Mouse (Mus musculus): ENCODE results near the gene Hbb-bh2. TPM values are rescaled to one million over a fixed set of nuclear protein-coding genes. Genes with fewer than 3 reads are reported as not detected.
A peak's percentile ranks its signal among the peaks of the same experiment; 100 is the strongest.
"Not testable (repeated sequence)": the region's sequence is repeated elsewhere in the genome, so short reads cannot be mapped to it uniquely, and the experiment has no call there.

Hbb-bh2 gene
- total RNA-seq, 2 experiments from 2014 or later: not detected

DNA sequence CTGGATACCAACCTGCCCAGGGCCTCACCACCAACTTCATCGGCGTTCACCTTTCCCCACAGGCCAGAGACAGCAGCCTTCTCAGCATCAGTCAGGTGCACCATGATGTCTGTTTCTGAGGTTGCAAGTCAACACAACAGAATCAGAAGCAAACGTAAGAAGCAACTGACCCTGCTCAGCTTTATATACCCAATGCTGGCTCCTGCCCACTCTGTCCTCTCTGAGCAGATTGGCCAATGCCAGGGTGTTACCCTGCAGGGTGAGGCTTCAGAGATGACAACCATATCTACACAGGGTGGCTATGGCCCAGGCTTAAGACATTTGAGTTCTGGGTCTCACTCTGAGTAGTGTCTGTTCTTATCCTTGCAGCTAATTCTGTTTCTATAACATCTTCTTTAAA, 26.6 kb downstream of the Hbb-bh2 start, which contains the start of gene Hbb-bt:
Gene Hbb-bt (minus strand): TSS at position 231 of the 400 bp plus-strand sequence.
- DNase-seq: no peak
- intact Hi-C loops (cut with DNase I): no loop called here

DNA sequence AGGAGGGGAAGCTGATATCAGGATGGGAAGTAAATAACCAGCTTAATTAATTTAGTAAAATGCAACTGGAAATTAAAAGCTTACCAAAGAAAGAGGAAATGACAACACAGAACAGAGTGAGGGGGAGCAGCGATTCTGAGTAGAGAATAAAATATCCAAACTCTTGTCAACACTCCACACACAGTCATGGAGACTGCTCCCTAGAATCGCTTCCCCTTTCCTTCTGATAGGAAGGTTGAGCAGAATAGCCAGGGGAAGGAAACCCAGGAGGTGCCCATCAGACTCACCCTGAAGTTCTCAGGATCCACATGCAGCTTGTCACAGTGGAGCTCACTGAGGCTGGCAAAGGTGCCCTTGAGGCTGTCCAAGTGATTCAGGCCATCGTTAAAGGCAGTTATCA, 27.2 kb downstream of the Hbb-bh2 start:
- DNase-seq; intact Hi-C loops (cut with DNase I): not testable (repeated sequence)

DNA sequence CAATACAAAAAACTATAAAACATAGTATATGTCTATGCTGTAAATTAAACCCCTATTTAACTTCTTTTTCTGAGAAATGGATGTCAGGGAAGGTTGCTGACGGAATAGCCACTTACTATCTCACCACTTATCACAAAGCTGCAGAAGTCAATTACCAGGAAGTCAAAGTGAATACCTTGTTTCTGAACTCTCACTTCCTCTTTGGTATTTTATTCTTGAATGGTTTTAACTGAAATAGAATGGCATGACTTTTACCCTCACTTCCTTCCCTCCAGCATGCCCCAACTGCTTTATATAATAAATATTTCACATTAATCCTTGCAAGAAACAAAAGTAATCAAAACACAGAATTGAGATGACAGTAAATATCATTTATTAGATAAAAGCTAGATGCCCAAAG, 28.1 kb downstream of the Hbb-bh2 start:
- intact Hi-C loops (cut with DNase I): no loop called here
- no peak for DNase-seq

DNA sequence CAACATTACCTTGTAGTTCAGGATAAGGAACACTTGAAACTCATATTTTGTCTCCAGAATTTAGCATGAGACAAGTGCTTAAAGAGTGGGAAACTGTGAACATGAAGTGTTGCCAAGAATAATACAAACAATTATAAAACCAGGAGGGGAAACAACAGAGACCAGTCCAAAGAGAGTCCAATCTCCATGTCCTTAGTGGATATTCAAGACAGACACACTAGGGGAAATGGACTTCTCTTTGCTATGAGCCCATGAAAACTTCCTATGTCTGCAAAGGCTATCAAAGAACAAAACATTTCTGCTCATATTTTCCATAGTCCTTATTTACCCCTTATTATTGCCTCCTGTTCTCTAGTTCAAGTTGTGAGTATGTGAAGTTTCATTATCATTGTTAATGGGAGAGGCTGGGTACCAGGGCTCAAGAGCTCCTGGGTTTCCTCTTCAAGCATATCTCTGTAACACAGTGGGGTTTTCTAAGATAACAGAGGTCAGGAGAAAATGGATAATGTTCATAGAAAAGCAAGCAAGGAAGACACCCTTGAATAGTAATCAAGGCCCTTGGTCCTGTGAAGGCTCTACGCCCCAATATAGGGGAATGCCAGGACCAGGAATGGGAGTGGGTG, 29.0 kb downstream of the Hbb-bh2 start:
- no peak for DNase-seq
- intact Hi-C loops (cut with DNase I): no loop called here

DNA sequence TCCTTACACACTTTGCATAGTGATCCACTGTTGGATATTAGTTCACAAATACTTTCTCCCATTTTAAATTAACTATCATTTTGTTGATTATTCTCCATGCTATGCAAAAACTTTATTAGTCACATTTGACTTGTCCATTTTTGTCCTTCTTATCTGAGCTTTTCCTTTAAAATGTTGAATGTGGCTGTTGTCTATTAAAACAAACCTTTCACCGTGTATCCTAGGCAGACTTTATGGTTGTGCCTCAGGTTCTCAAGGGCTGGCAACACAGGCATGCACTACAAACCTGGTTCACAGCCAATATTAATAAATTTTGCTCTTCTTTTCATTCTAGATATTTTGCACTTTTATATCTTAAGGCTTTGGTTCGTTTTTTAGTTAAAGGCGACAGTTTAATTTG, 29.6 kb downstream of the Hbb-bh2 start:
- intact Hi-C loops (cut with DNase I): no loop called here
- no peak for DNase-seq

DNA sequence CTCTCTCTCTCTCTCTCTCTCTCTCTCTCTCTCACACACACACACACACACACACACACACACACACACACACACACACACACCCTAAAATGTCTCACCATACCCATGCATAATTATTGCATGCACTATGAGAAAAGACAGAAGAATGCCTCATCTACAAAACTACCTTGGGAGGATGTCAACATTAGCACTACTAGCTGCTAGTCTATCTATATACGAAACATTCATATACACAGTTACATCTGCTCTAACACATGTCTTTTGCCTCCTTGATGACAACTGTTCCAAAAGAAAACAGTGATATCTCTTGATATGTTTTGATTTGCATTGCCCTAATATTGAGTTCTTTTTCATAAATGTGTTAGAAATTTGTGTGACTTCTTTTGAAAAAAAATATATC, 30.0 kb downstream of the Hbb-bh2 start:
- DNase-seq: no peak
- intact Hi-C loops (cut with DNase I): no loop called here

DNA sequence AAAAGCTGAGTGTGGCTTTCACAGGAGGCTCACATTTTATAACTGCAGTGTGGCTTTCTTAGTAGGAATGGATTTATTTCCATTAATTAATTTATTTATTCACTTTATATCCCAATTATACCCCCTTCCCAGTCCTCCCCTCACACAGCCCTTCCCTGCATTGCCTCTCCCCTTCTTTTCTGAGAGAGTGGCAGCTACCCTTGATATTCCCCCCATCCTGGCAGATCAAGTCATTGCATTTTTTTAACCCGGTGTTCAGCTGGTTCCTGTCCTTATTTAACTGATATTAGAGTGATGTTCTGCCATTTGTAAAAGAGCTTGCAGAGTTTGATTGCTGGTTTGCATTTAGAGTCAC, 30.5 kb downstream of the Hbb-bh2 start:
- intact Hi-C loops (cut with DNase I): no loop called here
- DNase-seq: no peak

DNA sequence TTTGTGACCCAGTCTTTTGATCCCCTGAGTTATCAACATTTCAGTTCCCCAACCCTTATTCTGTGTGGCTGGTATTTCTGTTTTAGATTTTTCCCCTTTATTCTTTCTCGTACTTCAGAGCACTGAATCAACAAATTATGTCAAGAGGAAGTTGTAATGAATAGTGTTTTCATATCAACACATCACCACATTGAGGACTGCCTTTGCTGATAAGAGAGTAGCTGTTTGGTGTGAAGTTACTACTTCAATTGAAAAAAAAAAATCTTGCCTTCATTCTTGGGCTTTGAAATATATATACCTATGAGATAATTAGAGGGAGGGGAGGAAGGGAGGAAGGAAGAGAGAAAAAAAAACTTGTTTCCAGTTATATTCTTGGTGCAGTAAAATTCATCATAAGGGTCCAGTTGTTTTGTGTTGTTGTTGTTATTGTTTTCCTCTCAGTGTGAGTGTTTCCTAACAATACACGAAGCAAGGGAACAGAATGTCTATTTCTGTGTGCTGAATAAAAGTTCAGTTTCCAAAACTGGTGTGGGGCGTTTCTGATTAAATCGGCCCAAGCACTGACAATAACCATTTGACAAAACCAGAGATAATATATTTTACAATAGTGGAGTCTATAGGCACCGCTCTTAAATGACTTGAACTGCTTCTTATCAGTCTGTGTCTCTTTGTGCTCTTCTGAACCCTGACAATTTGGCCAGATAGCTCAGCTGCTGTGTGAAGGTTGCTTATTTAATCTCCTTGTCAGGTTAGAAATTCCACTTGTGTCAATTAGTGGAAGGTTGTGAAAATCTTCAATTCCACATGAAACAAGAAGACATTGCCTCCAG, 31.1 kb downstream of the Hbb-bh2 start:
- DNase-seq: no peak
- intact Hi-C loops (cut with DNase I): no loop called here

DNA sequence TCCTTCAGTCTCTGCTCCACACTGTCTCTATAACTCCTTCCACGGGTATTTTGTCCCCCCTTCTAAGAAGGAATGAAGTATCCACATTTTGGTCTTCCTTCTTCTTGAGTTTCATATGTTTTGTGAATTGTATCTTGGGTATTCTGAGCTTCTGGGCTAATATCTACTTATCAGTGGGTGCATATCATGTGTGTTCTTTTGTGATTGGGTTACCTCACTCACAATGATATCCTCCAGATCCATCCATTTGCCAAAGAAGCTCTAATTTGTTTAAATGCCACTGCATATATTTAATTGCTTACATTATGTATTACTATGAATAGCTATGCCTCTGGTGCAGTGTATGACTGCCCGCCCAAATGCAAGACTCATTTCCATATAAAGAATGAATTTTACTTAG, 32.2 kb downstream of the Hbb-bh2 start:
- DNase-seq; intact Hi-C loops (cut with DNase I): not testable (repeated sequence)

DNA sequence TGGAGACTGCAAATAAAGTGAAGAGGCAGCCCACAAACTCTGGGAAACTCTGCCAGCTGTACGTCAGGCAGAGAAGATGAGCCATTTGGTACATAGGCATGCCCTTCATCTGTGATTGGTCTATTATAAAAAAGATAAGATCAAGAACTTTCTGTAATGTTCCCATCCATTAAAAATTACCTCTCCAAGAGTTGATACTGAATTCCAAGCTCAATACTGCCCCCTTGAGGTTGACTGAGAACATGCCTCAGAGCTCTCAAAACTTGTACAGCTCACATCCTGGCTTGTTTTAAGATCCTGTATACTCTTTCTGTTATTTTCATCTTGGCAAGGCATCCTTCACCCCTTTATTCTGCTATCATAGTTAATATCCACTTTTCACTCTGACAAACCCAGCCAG, 33.5 kb downstream of the Hbb-bh2 start:
- peak in 1 of 2 experiments; percentile 19 for DNase-seq
- intact Hi-C loops (cut with DNase I): no loop called here

DNA sequence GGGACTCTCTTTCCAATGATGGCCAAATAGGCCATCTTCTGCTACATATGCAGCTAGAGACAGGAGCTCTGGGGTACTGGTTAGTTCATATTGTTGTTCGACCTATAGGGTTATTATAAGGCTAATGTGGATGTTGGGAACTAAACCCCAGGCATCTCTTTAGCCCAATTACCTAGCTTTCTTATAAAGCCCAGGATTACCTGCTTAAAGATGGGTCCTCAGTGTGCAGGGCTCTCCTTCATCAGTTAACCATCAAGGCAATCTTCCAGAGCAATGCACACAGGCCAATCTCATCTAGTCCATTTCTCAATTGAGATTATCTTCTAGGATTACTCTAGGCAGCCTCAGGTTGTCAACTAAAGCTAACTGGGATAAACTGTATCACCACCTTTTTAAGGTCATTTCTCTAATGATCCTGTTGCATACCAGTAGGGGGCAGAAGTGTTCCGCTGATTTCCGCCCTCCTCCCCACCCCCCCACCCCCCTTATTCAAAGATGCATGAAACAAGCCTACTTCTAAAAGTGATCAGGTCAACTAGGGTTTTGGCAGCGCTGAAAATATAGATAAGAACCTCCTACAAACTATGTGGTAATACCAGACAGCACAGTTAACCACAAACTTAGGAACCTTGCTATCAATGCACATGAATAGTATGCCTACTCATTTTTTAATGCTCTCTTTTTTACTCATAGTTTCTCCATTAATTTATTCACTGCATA, 47.5 kb downstream of the Hbb-bh2 start:
- intact Hi-C loops (cut with DNase I): loop anchor here (5.0 kb wide), 1 partner anchor 149 kb away; the partner anchor contains the start of gene Olfr633
- DNase-seq: peak in 1 of 2 experiments; percentile 4

DNA sequence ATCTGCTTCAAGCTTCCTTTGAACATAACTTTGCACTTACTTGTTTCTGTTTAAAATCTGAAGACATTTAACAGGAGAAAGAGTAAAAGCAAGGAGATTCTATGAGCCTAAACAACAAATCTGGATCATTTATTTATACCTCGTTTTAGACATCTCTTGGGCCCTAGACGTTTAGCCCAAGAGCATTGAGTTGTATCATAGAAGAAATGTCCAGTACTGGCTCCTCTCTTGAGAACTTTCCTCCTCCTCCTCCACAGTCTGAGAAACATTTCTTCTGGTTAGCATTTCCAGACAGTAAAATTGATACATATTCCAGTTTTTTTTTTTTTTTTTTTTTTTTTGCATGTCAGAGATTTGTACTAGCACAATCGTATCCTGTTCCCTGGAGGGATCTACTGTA, 48.6 kb downstream of the Hbb-bh2 start, which contains the start of gene Olfr67:
Gene Olfr67 (minus strand): TSS at position 101 of the 400 bp plus-strand sequence.
- intact Hi-C loops (cut with DNase I): loop anchor here (5.0 kb wide), 1 partner anchor 151 kb away; the partner anchor contains the start of gene Olfr633
- no peak for DNase-seq

Other genes with a start within 250 kb of the Hbb-bh2 start
- gene Olfr619, start 239.9 kb downstream of the Hbb-bh2 start, total RNA-seq (2021): not detected
- gene Olfr620, start 228.0 kb downstream of the Hbb-bh2 start, total RNA-seq (2021): not detected
- gene Olfr622, start 197.8 kb downstream of the Hbb-bh2 start, total RNA-seq (2021): not detected
- not detected for gene Olfr623, start 176.8 kb downstream of the Hbb-bh2 start, total RNA-seq (2021)
- not detected for gene Olfr624, start 169.3 kb downstream of the Hbb-bh2 start, total RNA-seq (2021)
- gene Olfr625-ps1, start 157.8 kb downstream of the Hbb-bh2 start, total RNA-seq (2021): not detected
- not detected for gene Olfr243, start 125.8 kb downstream of the Hbb-bh2 start, total RNA-seq (2021)
- not detected for gene Olfr628, start 110.1 kb downstream of the Hbb-bh2 start, total RNA-seq (2021)
- not detected for gene Olfr629, start 95.6 kb downstream of the Hbb-bh2 start, total RNA-seq (2021)
- not detected for gene Olfr630, start 83.2 kb downstream of the Hbb-bh2 start, total RNA-seq (2021)
- gene Olfr69, start 68.9 kb downstream of the Hbb-bh2 start, total RNA-seq (2021): not detected
- gene Olfr68, start 60.8 kb downstream of the Hbb-bh2 start, total RNA-seq (2021): not detected
- gene Olfr67, start 48.7 kb downstream of the Hbb-bh2 start, total RNA-seq (2021): not detected
- gene Hbb-bt, start 26.5 kb downstream of the Hbb-bh2 start, total RNA-seq (2021): 1,000 to 10,000 TPM; 2,822 to 3,799 TPM
- over 10,000 TPM; 24,882 to 31,010 TPM for gene Hbb-bs, start 12.4 kb downstream of the Hbb-bh2 start, total RNA-seq (2021)
- gene Hbb-bh1, start 2.6 kb upstream of the Hbb-bh2 start, total RNA-seq (2021): not detected
- not detected for gene Hbb-y, start 12.7 kb upstream of the Hbb-bh2 start, total RNA-seq (2021)
- not detected for gene Olfr66, start 45.7 kb upstream of the Hbb-bh2 start, total RNA-seq (2021)
- not detected for gene Olfr64, start 54.0 kb upstream of the Hbb-bh2 start, total RNA-seq (2021)
- not detected for gene Olfr65, start 63.0 kb upstream of the Hbb-bh2 start, total RNA-seq (2021)
- not detected for gene Olfr631, start 88.3 kb upstream of the Hbb-bh2 start, total RNA-seq (2021)
- gene Olfr632, start 93.8 kb upstream of the Hbb-bh2 start, total RNA-seq (2021): not detected
- not detected for gene Olfr633, start 103.9 kb upstream of the Hbb-bh2 start, total RNA-seq (2021)
- gene Olfr635, start 130.6 kb upstream of the Hbb-bh2 start, total RNA-seq (2021): not detected
- not detected for gene Olfr638, start 158.2 kb upstream of the Hbb-bh2 start, total RNA-seq (2021)
- not detected for gene Olfr639, start 176.8 kb upstream of the Hbb-bh2 start, total RNA-seq (2021)
- not detected for gene Olfr640, start 185.1 kb upstream of the Hbb-bh2 start, total RNA-seq (2021)
- gene Olfr641, start 194.9 kb upstream of the Hbb-bh2 start, total RNA-seq (2021): not detected
- not detected for gene Olfr642, start 212.1 kb upstream of the Hbb-bh2 start, total RNA-seq (2021)
- not detected for gene 4930516K23Rik, start 220.9 kb upstream of the Hbb-bh2 start, total RNA-seq (2021)
- gene Olfr644, start 231.3 kb upstream of the Hbb-bh2 start, total RNA-seq (2021): not detected
- not detected for gene Olfr645, start 244.9 kb upstream of the Hbb-bh2 start, total RNA-seq (2021)